Mouse (Mus musculus): Measurements from ENCODE around the gene Usp19.

GRCm38 (mm10) chr9:108463713-108464112 is 26.7 kb upstream of the Usp19 start:
- TF ChIP-seq CTCF (IDR thresholded peaks at IDR 0.05; ENCODE audit: control insufficient read depth, insufficient read depth, insufficient replicate concordance, low read depth, low read length): no peak
- TF ChIP-seq POLR2A (IDR thresholded peaks at IDR 0.05; ENCODE audit: control insufficient read depth, low read depth, low read length): no peak

All from testis, adult 2 months (tissue).